Mouse (Mus musculus) liver, embryonic 15.5 days (tissue): Measurements from ENCODE around the gene Pld1. TPM values are rescaled to one million over a fixed set of nuclear protein-coding genes. Genes with fewer than 3 reads are reported as not detected.

Source experiments
- ATAC-seq: fragments of 200-750 bp; cut with Nextera tagmentation; 2 replicates; pipeline ENCODE4 v1.8.0; 2017; ENCODE audit warnings: moderate number of reproducible peaks, mild to moderate bottlenecking, moderate library complexity; ENCODE audit not compliant: insufficient read depth
- H3K27ac ChIP-seq: fragments of 300-500 bp; sonication (generic); replicated peaks from 2 replicates; pipeline ENCODE4 v1.5.1; 2015; ENCODE audit warnings: mild to moderate bottlenecking, inconsistent platforms
- H3K27me3 ChIP-seq: fragments of 300-500 bp; sonication (generic); 2 replicates; pipeline ENCODE4 v1.6.1; 2015; ENCODE audit warnings: mild to moderate bottlenecking, inconsistent platforms
- H3K36me3 ChIP-seq: fragments of 300-500 bp; sonication (generic); replicated peaks from 2 replicates; pipeline ENCODE4 v1.6.1; 2015; ENCODE audit warnings: moderate library complexity, mild to moderate bottlenecking, inconsistent platforms
- H3K4me1 ChIP-seq: fragments of 300-500 bp; sonication (generic); replicated peaks from 2 replicates; pipeline ENCODE4 v1.6.1; 2015; ENCODE audit warnings: inconsistent platforms
- H3K4me2 ChIP-seq: fragments of 300-500 bp; sonication (generic); 2 replicates; pipeline ENCODE4 v1.6.1; 2015; ENCODE audit warnings: moderate library complexity, mild to moderate bottlenecking, inconsistent platforms
- H3K4me3 ChIP-seq: fragments of 300-500 bp; sonication (generic); replicated peaks from 2 replicates; pipeline ENCODE4 v1.5.1; 2015; ENCODE audit warnings: mild to moderate bottlenecking, inconsistent platforms
- H3K9ac ChIP-seq: fragments of 300-500 bp; sonication (generic); 2 replicates; pipeline ENCODE4 v1.6.1; 2015; ENCODE audit warnings: moderate library complexity, mild to moderate bottlenecking, inconsistent platforms
- H3K9me3 ChIP-seq: fragments of 300-500 bp; sonication (generic); replicated peaks from 2 replicates; pipeline ENCODE4 v1.6.1; 2016; ENCODE audit warnings: inconsistent platforms
- WGBS: fragments of 180-500 bp; shearing (Covaris S2); methylation state at CpG from one replicate; pipeline ENCODE4 v1.1.7; 2015; ENCODE audit warnings: mixed read lengths; ENCODE audit not compliant: insufficient replicate concordance; 5-methylcytosine and 5-hydroxymethylcytosine counted together
- polyA plus RNA-seq: library from polyadenylated mRNA; unstranded; fragments of >200 nt; fragmentation: Nextera tagmentation; extraction: Ambion mirVana; gene quantifications from 2 replicates; pipeline ENCODE4 v1.2.1, GENCODE M21; 2015

Pld1 gene
- polyA plus RNA-seq, 1 experiment from 2014 or later, result 4.7 TPM

GRCm38 (mm10) chr3:28053076-28053475, 114.6 kb downstream of the Pld1 start:
- 67% methylated on average over 4 of the region's 4 CpGs for WGBS

DNA sequence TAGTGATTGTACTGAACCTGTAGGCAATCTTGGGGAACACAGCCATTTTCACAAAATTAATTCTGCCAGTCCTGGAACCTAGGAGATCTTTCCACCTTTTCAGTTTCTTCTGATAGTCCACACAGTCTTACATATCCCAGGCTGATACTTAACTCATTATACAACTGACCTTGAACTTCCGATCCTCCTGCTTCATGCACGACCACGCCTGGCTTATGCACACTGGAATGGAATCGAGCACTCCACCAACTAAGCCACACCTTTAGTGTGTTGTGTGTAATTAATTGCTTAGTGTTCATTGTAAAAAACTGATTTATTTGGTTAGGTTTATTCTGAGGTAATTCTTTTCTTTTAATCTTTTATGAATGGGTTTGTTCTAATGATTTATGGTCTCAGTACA, 122.2 kb downstream of the Pld1 start:
- Histone ChIP-seq H3K27ac (no peak overlapping the region), H3K9me3 (no peaks in the 10 kb centered on the region), H3K4me3 (no peak overlapping the region), H3K4me2 (no peak overlapping the region), H3K9ac (no peak overlapping the region), H3K36me3 (0 out of 2 replicates have a peak, but pooled peaks cover 3% of the 10 kb centered on the region), H3K27me3 (no peaks in the 10 kb centered on the region), H3K4me1 (no peaks in the 10 kb centered on the region)
- no peak for ATAC-seq
- WGBS, result 82% methylated on average over 4 of the region's 4 CpGs

More at GRCm38 (mm10) chr3:28053076-28053475, 114.6 kb downstream of the Pld1 start:
- Histone ChIP-seq H3K4me2 (no peak overlapping the region), H3K4me3 (no peak overlapping the region), H3K27ac (no peak overlapping the region), H3K9ac (no peak overlapping the region), H3K9me3 (no peaks in the 10 kb centered on the region), H3K36me3 (0 out of 2 replicates have a peak, but pooled peaks cover 4% of the 10 kb centered on the region), H3K4me1 (no peaks in the 10 kb centered on the region), H3K27me3 (no peaks in the 10 kb centered on the region)
- no peak for ATAC-seq

GRCm38 (mm10) chr3:28061155-28061554, 122.7 kb downstream of the Pld1 start:
- H3K4me2 ChIP-seq, result no peak overlapping the region
- 0 out of 2 replicates have a peak, but pooled peaks cover 3% of the 10 kb centered on the region for H3K36me3 ChIP-seq
- no peaks in the 10 kb centered on the region for H3K4me1 ChIP-seq
- no peak overlapping the region for H3K4me3 ChIP-seq
- no peak overlapping the region for H3K27ac ChIP-seq
- no peak for ATAC-seq
- no peaks in the 10 kb centered on the region for H3K27me3 ChIP-seq
- no peak overlapping the region for H3K9ac ChIP-seq
- no peaks in the 10 kb centered on the region for H3K9me3 ChIP-seq

- WGBS, result 50% methylated on average over 3 of the region's 3 CpGs
- Histone ChIP-seq H3K9me3 (no peaks in the 10 kb centered on the region), H3K9ac (no peak overlapping the region), H3K27ac (no peak overlapping the region), H3K36me3 (peaks cover 12% of the 10 kb centered on the region), H3K4me3 (no peak overlapping the region), H3K4me1 (no peaks in the 10 kb centered on the region), H3K4me2 (no peak overlapping the region), H3K27me3 (no peaks in the 10 kb centered on the region)
- no peak for ATAC-seq
These were observed 140.7 kb downstream of the Pld1 start for GRCm38 (mm10) chr3:28079211-28079610.

- Histone ChIP-seq H3K36me3 (peaks cover 12% of the 10 kb centered on the region), H3K27me3 (no peaks in the 10 kb centered on the region), H3K4me1 (no peaks in the 10 kb centered on the region), H3K9ac (no peak overlapping the region), H3K9me3 (no peaks in the 10 kb centered on the region), H3K4me3 (no peak overlapping the region), H3K27ac (no peak overlapping the region), H3K4me2 (no peak overlapping the region)
- ATAC-seq, result no peak
- WGBS, result 80% methylated on average over 1 of the region's 1 CpGs
These were observed 141.6 kb downstream of the Pld1 start for GRCm38 (mm10) chr3:28080116-28080515.

DNA sequence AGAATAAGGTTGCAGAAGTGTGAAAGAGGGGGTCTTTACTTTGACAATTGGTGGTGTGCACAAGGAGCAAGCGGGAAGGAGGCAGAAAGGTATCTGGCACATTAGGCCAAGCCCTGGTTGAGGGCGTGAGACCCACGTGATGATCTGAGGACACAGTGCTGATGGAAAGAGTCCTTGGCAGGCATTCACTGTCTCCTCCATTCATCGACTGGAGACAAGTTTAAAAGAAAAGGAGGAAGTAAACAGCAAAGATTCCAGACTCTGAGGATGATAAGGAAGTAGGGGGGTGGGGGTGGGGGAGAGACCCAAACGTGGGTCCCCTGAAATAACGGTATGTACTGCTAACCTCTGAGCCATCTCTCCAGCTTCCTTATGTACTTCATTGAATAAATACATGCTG, 142.5 kb downstream of the Pld1 start:
- Histone ChIP-seq H3K27ac (no peak overlapping the region), H3K9me3 (no peaks in the 10 kb centered on the region), H3K36me3 (peaks cover 12% of the 10 kb centered on the region), H3K4me1 (no peaks in the 10 kb centered on the region), H3K27me3 (no peaks in the 10 kb centered on the region), H3K4me3 (no peak overlapping the region), H3K9ac (no peak overlapping the region), H3K4me2 (no peak overlapping the region)
- no peak for ATAC-seq
- whole genome bisulfite sequencing, result 19% methylated on average over 6 of the region's 6 CpGs

DNA sequence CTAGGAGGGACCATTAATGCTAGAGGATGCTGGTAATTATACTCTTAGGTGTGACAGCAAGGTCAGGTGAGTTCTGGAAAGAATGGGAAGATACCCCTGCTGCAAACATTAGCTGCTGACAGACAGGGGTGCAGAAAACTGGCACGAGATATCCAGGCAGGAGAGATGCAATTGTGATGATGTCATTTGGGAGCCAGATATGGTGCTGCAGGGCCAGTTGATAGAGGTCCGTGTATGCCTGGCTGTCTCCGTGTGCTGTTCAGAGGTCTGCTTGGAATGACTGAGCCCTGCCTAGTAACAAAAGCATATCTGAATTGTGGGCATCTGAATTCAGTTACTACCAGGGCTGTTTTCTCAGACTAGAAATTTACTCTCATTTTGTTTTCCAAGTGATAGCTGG, 144.7 kb downstream of the Pld1 start:
- 64% methylated on average over 3 of the region's 3 CpGs for WGBS
- H3K36me3 ChIP-seq, result no peaks in the 10 kb centered on the region
- no peak overlapping the region for H3K4me2 ChIP-seq
- H3K4me1 ChIP-seq, result no peaks in the 10 kb centered on the region
- no peak for ATAC-seq
- H3K9me3 ChIP-seq, result no peaks in the 10 kb centered on the region
- no peak overlapping the region for H3K27ac ChIP-seq
- H3K27me3 ChIP-seq, result no peaks in the 10 kb centered on the region
- no peak overlapping the region for H3K9ac ChIP-seq
- no peak overlapping the region for H3K4me3 ChIP-seq

- Histone ChIP-seq H3K27ac (no peak overlapping the region), H3K36me3 (no peaks in the 10 kb centered on the region), H3K9ac (no peak overlapping the region), H3K4me3 (no peak overlapping the region), H3K4me1 (no peaks in the 10 kb centered on the region), H3K4me2 (no peak overlapping the region), H3K27me3 (no peaks in the 10 kb centered on the region), H3K9me3 (no peaks in the 10 kb centered on the region)
- no peak for ATAC-seq
- 50% methylated on average over 2 of the region's 2 CpGs for WGBS
These were observed 145.8 kb downstream of the Pld1 start for GRCm38 (mm10) chr3:28084281-28084680.

- Histone ChIP-seq H3K4me3 (no peak overlapping the region), H3K4me1 (no peaks in the 10 kb centered on the region), H3K4me2 (no peak overlapping the region), H3K27ac (no peak overlapping the region), H3K36me3 (0 out of 2 replicates have a peak, but pooled peaks cover 8% of the 10 kb centered on the region), H3K9ac (no peak overlapping the region), H3K9me3 (no peaks in the 10 kb centered on the region), H3K27me3 (no peaks in the 10 kb centered on the region)
- WGBS, result 48% methylated on average over 1 of the region's 1 CpGs
- ATAC-seq, result no peak
These were observed 152.8 kb downstream of the Pld1 start for GRCm38 (mm10) chr3:28091296-28091695.

DNA sequence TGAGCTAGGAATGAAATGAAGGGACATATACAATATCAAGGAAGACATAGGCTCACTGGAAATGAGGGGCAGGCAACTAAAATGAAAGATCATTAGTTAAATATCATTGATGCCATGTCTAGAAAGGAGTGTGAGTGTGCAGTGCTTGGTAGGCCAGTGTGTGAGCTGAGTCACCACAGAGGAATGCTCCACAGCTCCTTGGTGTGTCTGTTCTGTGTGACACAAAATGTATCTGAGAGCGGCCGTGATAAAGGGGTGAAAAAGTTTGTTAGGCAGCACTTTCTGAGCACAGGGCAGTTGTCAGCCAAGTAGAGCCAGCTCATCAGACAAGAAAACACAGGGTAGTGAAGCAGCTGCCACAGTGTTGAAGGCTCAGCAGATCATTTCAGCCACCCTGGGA, 153.2 kb downstream of the Pld1 start:
- Histone ChIP-seq H3K4me2 (no peak overlapping the region), H3K4me3 (no peak overlapping the region), H3K9ac (no peak overlapping the region), H3K27ac (no peak overlapping the region), H3K4me1 (no peaks in the 10 kb centered on the region), H3K27me3 (no peaks in the 10 kb centered on the region), H3K36me3 (peaks cover 12% of the 10 kb centered on the region; the same call in 1 of the 2 replicates), H3K9me3 (no peaks in the 10 kb centered on the region)
- 49% methylated on average over 2 of the region's 2 CpGs for WGBS
- ATAC-seq, result no peak

GRCm38 (mm10) chr3:28093684-28094302, 155.3 kb downstream of the Pld1 start:
- Histone ChIP-seq H3K27me3 (no peaks in the 10 kb centered on the region), H3K4me3 (no peak overlapping the region), H3K9me3 (no peaks in the 10 kb centered on the region), H3K36me3 (peaks cover 12% of the 10 kb centered on the region; the same call in 1 of the 2 replicates), H3K4me1 (no peaks in the 10 kb centered on the region), H3K9ac (no peak overlapping the region), H3K27ac (no peak overlapping the region), H3K4me2 (no peak overlapping the region)
- ATAC-seq, result no peak
- 72% methylated on average over 9 of the region's 9 CpGs for WGBS

GRCm38 (mm10) chr3:28095451-28095850, 157.0 kb downstream of the Pld1 start:
- Histone ChIP-seq H3K4me1 (no peaks in the 10 kb centered on the region), H3K36me3 (peaks cover 12% of the 10 kb centered on the region; the same call in 1 of the 2 replicates), H3K27ac (no peak overlapping the region), H3K4me3 (no peak overlapping the region), H3K9me3 (no peaks in the 10 kb centered on the region), H3K9ac (no peak overlapping the region), H3K4me2 (no peak overlapping the region), H3K27me3 (no peaks in the 10 kb centered on the region)
- no peak for ATAC-seq
- 75% methylated on average over 9 of the region's 9 CpGs for WGBS
